Mouse (Mus musculus) C2C12 (cell line): ENCODE measurements around the gene Stk39. TPM values are rescaled to one million over a fixed set of nuclear protein-coding genes. Genes with fewer than 3 reads are reported as not detected.

Experiments used
- H3K27me3 ChIP-seq: one replicate; pipeline ENCODE4 v1.6.1; 2011; ENCODE audit not compliant: control insufficient read depth, insufficient read depth, insufficient read length
- H3K36me3 ChIP-seq: one replicate; pipeline ENCODE4 v1.6.1; 2011; ENCODE audit not compliant: control insufficient read depth, insufficient read depth
- H3K4me3 ChIP-seq: one replicate; pipeline ENCODE4 v1.5.1; 2011; ENCODE audit warnings: mild to moderate bottlenecking, control low read depth; ENCODE audit not compliant: poor library complexity, insufficient read depth, severe bottlenecking
- H3K79me2 ChIP-seq: one replicate; pipeline ENCODE4 v1.6.1; 2011; ENCODE audit not compliant: control insufficient read depth, insufficient read depth
- H3K79me3 ChIP-seq: one replicate; pipeline ENCODE4 v1.6.1; 2011; ENCODE audit warnings: low read depth, control low read depth
- H3ac ChIP-seq: one replicate; pipeline ENCODE3; 2011; ENCODE audit warnings: low read depth; ENCODE audit not compliant: control insufficient read depth, insufficient read length
- CEBPB ChIP-seq: IDR thresholded peaks from one replicate; pipeline ENCODE4 v1.6.1; 2011; ENCODE audit warnings: low read depth, mild to moderate bottlenecking, control low read depth, moderate library complexity
- CTCF ChIP-seq: IDR thresholded peaks from one replicate; pipeline ENCODE4 v1.5.1; 2011; ENCODE audit not compliant: control insufficient read depth, insufficient read depth, insufficient read length
- FOSL1 ChIP-seq: IDR thresholded peaks from one replicate; pipeline ENCODE4 v1.8.0; 2011; ENCODE audit warnings: mild to moderate bottlenecking, low read length; ENCODE audit not compliant: poor library complexity, insufficient read depth, severe bottlenecking
- MAX ChIP-seq: IDR thresholded peaks from one replicate; pipeline ENCODE4 v1.6.1; 2011; ENCODE audit warnings: mild to moderate bottlenecking, control low read depth
- MYOD1 ChIP-seq: IDR thresholded peaks from one replicate; pipeline ENCODE4 v1.6.1; 2011; ENCODE audit warnings: low read depth; ENCODE audit not compliant: control insufficient read depth, insufficient read length
- MYOG ChIP-seq: IDR thresholded peaks from one replicate; pipeline ENCODE4 v1.6.1; 2011; ENCODE audit not compliant: control insufficient read depth, insufficient read length; ENCODE audit errors: extremely low read depth
- USF1 ChIP-seq: IDR thresholded peaks from one replicate; pipeline ENCODE4 v1.6.1; 2011; ENCODE audit warnings: low read depth, mild to moderate bottlenecking, control low read depth, moderate library complexity
- polyA plus RNA-seq: library from polyadenylated mRNA; unstranded; fragments of >200 nt; fragmentation: generic; extraction: Trizol; gene quantifications from one replicate; pipeline ENCODE4 v1.2.1, GENCODE M21; 2012; ENCODE audit warnings: missing spikeins

The Stk39 gene
- polyA plus RNA-seq, 1 experiment: 11.3 TPM

- Histone ChIP-seq H3K27me3 (no peaks in the 10 kb centered on the region), H3K79me2 (no peaks in the 10 kb centered on the region), H3ac (no peak overlapping the region), H3K4me3 (no peak overlapping the region), H3K36me3 (no peaks in the 10 kb centered on the region), H3K79me3 (no peaks in the 10 kb centered on the region)
- TF ChIP-seq CEBPB: no peak
- TF ChIP-seq MAX: no peak
- TF ChIP-seq FOSL1: no peak
- no peak for TF ChIP-seq USF1
- TF ChIP-seq CTCF: no peak
- TF ChIP-seq MYOG: no peak
- TF ChIP-seq MYOD1: no peak
Observed at GRCm38 (mm10) chr2:68292539-68293320, 179.3 kb downstream of the Stk39 start.

GRCm38 (mm10) chr2:68291895-68292294 lies 180.2 kb downstream of the Stk39 start:
- Histone ChIP-seq H3K36me3 (no peaks in the 10 kb centered on the region), H3K4me3 (no peak overlapping the region), H3ac (no peak overlapping the region), H3K79me3 (no peaks in the 10 kb centered on the region), H3K79me2 (no peaks in the 10 kb centered on the region), H3K27me3 (no peaks in the 10 kb centered on the region)
- no peak for TF ChIP-seq USF1
- no peak for TF ChIP-seq MYOD1
- no peak for TF ChIP-seq MYOG
- no peak for TF ChIP-seq MAX
- no peak for TF ChIP-seq CTCF
- no peak for TF ChIP-seq CEBPB
- TF ChIP-seq FOSL1: no peak

GRCm38 (mm10) chr2:68289961-68290360 lies 182.1 kb downstream of the Stk39 start:
- H3ac ChIP-seq: no peak overlapping the region
- H3K79me2 ChIP-seq: no peaks in the 10 kb centered on the region
- no peaks in the 10 kb centered on the region for H3K36me3 ChIP-seq
- H3K27me3 ChIP-seq: no peaks in the 10 kb centered on the region
- no peak overlapping the region for H3K4me3 ChIP-seq
- no peak for TF ChIP-seq CEBPB
- TF ChIP-seq MAX: no peak
- TF ChIP-seq CTCF: no peak
- no peak for TF ChIP-seq FOSL1
- no peak for TF ChIP-seq USF1
- TF ChIP-seq MYOG: no peak
- no peak for TF ChIP-seq MYOD1
- H3K79me3 ChIP-seq: no peaks in the 10 kb centered on the region

GRCm38 (mm10) chr2:68289177-68289576 lies 182.9 kb downstream of the Stk39 start:
- Histone ChIP-seq H3ac (no peak overlapping the region), H3K4me3 (no peak overlapping the region), H3K79me3 (no peaks in the 10 kb centered on the region), H3K27me3 (no peaks in the 10 kb centered on the region), H3K79me2 (no peaks in the 10 kb centered on the region), H3K36me3 (no peaks in the 10 kb centered on the region)
- TF ChIP-seq CEBPB: no peak
- no peak for TF ChIP-seq CTCF
- no peak for TF ChIP-seq MYOD1
- TF ChIP-seq MYOG: no peak
- no peak for TF ChIP-seq MAX
- TF ChIP-seq USF1: no peak
- TF ChIP-seq FOSL1: no peak

GRCm38 (mm10) chr2:68288106-68288505 lies 184.0 kb downstream of the Stk39 start:
- Histone ChIP-seq H3K27me3 (no peaks in the 10 kb centered on the region), H3K79me3 (no peaks in the 10 kb centered on the region), H3K4me3 (no peak overlapping the region), H3K79me2 (no peaks in the 10 kb centered on the region), H3K36me3 (no peaks in the 10 kb centered on the region), H3ac (no peak overlapping the region)
- TF ChIP-seq FOSL1 (no peak), MYOD1 (no peak), CTCF (no peak), USF1 (no peak), MAX (no peak), MYOG (no peak), CEBPB (no peak)

- Histone ChIP-seq H3K79me3 (no peaks in the 10 kb centered on the region), H3K27me3 (no peaks in the 10 kb centered on the region), H3K36me3 (no peaks in the 10 kb centered on the region), H3K79me2 (no peaks in the 10 kb centered on the region), H3K4me3 (no peak overlapping the region), H3ac (no peak overlapping the region)
- TF ChIP-seq MYOD1: no peak
- TF ChIP-seq MYOG: no peak
- no peak for TF ChIP-seq CTCF
- TF ChIP-seq CEBPB: no peak
- TF ChIP-seq USF1: no peak
- no peak for TF ChIP-seq FOSL1
- TF ChIP-seq MAX: no peak
Observed at GRCm38 (mm10) chr2:68284391-68284790, 187.7 kb downstream of the Stk39 start.
